Mouse (Mus musculus) left cerebral cortex, postnatal 36 days (tissue): ENCODE data around the gene Gm10058. TPM values are rescaled to one million over a fixed set of nuclear protein-coding genes. Genes with fewer than 3 reads are reported as not detected.
"Not testable (repeated sequence)": the region's sequence is repeated elsewhere in the genome, so short reads cannot be mapped to it uniquely, and the experiment has no call there.

Source experiments
- DNase-seq, 2 experiments: peaks; one replicate each; pipeline ENCODE4 v3.0.0; 2021 to 2022; ENCODE audit warnings: low spot score in 2 of 2, mixed read lengths in 1 of 2
- intact Hi-C: fragments of 180-260 bp; cut with DNase I; formaldehyde crosslinking; loops from one replicate; pipeline ENCODE4 v1.15.1; 2025
- total RNA-seq, 2 experiments: library from RNA; stranded (reverse); gene quantifications; 2 replicates each; pipeline ENCODE4 v1.2.3; 2021

Gene Gm10058
- not detected for total RNA-seq

DNA sequence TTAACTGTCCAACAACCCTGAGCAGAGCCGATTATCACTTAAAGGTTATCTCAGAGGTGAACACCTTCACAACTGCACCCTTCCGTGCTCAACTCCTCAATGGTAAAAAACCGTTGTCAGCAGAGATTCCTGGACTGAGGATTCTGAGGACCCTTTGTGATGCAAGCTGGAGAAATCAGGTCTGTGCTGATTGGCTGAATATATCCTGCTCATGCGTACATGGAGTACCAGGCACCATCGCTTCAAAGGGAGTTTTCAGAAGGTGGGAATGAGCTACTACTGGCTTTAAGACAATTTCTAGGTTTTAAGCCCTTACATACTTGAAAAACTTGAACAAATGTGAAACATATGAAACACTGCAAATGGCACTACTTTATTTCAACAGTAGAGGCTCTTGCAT is at the start of gene Gm10058:
Gm10058 (minus strand) TSS at position 101 of the 400 bp plus-strand sequence.
- intact Hi-C loops, DNase-seq: not testable (repeated sequence)
